Mouse (Mus musculus) lung, postnatal 0 days (tissue): ENCODE results near the gene Slc44a1.

Experiments
- CTCF ChIP-seq: IDR thresholded peaks from 2 replicates; pipeline ENCODE4 v1.5.1; 2016; ENCODE audit warnings: antibody characterized with exemption, mild to moderate bottlenecking
- EP300 ChIP-seq: IDR thresholded peaks from 2 replicates; pipeline ENCODE4 v1.6.1; 2016; ENCODE audit warnings: antibody characterized with exemption, mild to moderate bottlenecking, control low read depth

DNA sequence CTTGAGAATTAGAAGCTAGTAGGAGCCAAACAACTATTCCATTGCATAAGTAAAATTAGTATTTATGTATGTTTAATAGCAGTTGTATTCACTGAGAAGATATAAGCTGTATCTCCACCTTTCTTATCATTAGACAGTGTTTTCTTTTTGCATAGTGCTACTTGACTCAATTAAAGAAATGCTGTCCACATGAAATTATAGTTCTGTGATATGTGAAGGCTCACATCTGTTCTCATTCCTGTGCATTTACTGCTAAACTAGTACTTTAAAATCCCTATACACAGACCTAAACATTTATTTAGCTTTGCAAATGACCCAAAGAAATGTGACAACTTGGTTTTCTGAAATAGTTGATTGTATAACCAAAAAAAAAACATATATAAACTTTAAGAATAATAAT is 96.9 kb downstream of the Slc44a1 start:
- no peak for TF ChIP-seq CTCF
- no peak for TF ChIP-seq EP300
